Mouse (Mus musculus) limb, embryonic 13.5 days (tissue): ENCODE results near the gene 1190005I06Rik. TPM values are rescaled to one million over a fixed set of nuclear protein-coding genes. Genes with fewer than 3 reads are reported as not detected.
"Not testable (repeated sequence)": the region's sequence is repeated elsewhere in the genome, so short reads cannot be mapped to it uniquely, and the experiment has no call there.

Source experiments
- ATAC-seq: fragments of 200-750 bp; cut with Nextera tagmentation; 2 replicates; pipeline ENCODE4 v1.8.0; 2017; ENCODE audit warnings: low read depth, moderate number of reproducible peaks, moderate TSS enrichment; ENCODE audit not compliant: low FRiP score
- H3K27ac ChIP-seq: fragments of 300-500 bp; sonication (generic); 2 replicates; pipeline ENCODE4 v1.5.1; 2015; ENCODE audit warnings: inconsistent platforms, mild to moderate bottlenecking, moderate library complexity
- H3K27me3 ChIP-seq: fragments of 300-500 bp; sonication (generic); 2 replicates; pipeline ENCODE4 v1.6.1; 2015; ENCODE audit warnings: mild to moderate bottlenecking, inconsistent platforms
- H3K36me3 ChIP-seq: fragments of 300-500 bp; sonication (generic); 2 replicates; pipeline ENCODE4 v1.6.1; 2015; ENCODE audit warnings: inconsistent platforms, mild to moderate bottlenecking, moderate library complexity
- H3K4me1 ChIP-seq: fragments of 300-500 bp; sonication (generic); 2 replicates; pipeline ENCODE4 v1.6.1; 2015; ENCODE audit warnings: inconsistent platforms
- H3K4me2 ChIP-seq: fragments of 300-500 bp; sonication (generic); replicated peaks from 2 replicates; pipeline ENCODE4 v1.6.1; 2015; ENCODE audit warnings: inconsistent platforms, mild to moderate bottlenecking, moderate library complexity
- H3K4me3 ChIP-seq: fragments of 300-500 bp; sonication (generic); 2 replicates; pipeline ENCODE4 v1.5.1; 2015; ENCODE audit warnings: moderate library complexity, mild to moderate bottlenecking, inconsistent platforms
- H3K9ac ChIP-seq: fragments of 300-500 bp; sonication (generic); 2 replicates; pipeline ENCODE4 v1.6.1; 2015; ENCODE audit warnings: mild to moderate bottlenecking, inconsistent platforms
- H3K9me3 ChIP-seq: fragments of 300-500 bp; sonication (generic); 2 replicates; pipeline ENCODE4 v1.6.1; 2016; ENCODE audit warnings: inconsistent platforms
- WGBS: fragments of 180-500 bp; shearing (Covaris S2); methylation state at CpG from one replicate; pipeline ENCODE4 v1.1.7; 2015; 5-methylcytosine and 5-hydroxymethylcytosine counted together
- polyA plus RNA-seq: library from polyadenylated mRNA; unstranded; fragments of >200 nt; fragmentation: Nextera tagmentation; extraction: Ambion mirVana; gene quantifications from 2 replicates; pipeline ENCODE4 v1.2.1, GENCODE M21; 2015

The 1190005I06Rik gene
- polyA plus RNA-seq, 1 experiment from 2014 or later: 8.0 TPM

- Histone ChIP-seq H3K4me3 (no peak overlapping the region), H3K9me3 (no peaks in the 10 kb centered on the region), H3K4me1 (peaks cover 10% of the 10 kb centered on the region), H3K4me2 (no peak overlapping the region), H3K27me3 (peaks cover 10% of the 10 kb centered on the region; the same call in 1 of the 2 replicates), H3K27ac (no peak overlapping the region), H3K36me3 (no peaks in the 10 kb centered on the region), H3K9ac (0 out of 2 replicates have a peak overlapping the region, but pooled peaks have one; percentile 8)
- WGBS: 79% methylated on average over 10 of the region's 10 CpGs
- no peak for ATAC-seq
These were observed 33.7 kb upstream of the 1190005I06Rik start for GRCm38 (mm10) chr8:120681113-120681512.

GRCm38 (mm10) chr8:120680405-120680804 lies 33.0 kb upstream of the 1190005I06Rik start:
- not testable (repeated sequence) for H3K4me2 ChIP-seq, H3K27ac ChIP-seq, H3K9me3 ChIP-seq, H3K4me3 ChIP-seq, H3K36me3 ChIP-seq, H3K9ac ChIP-seq, ATAC-seq
- Histone ChIP-seq H3K4me1 (peaks cover 10% of the 10 kb centered on the region), H3K27me3 (peaks cover 10% of the 10 kb centered on the region; the same call in 1 of the 2 replicates)
- WGBS: 57% methylated on average over 7 of the region's 7 CpGs

- Histone ChIP-seq H3K9me3 (no peaks in the 10 kb centered on the region), H3K4me2 (no peak overlapping the region), H3K9ac (no peak overlapping the region), H3K4me1 (peaks cover 4% of the 10 kb centered on the region), H3K27me3 (peaks cover 10% of the 10 kb centered on the region; the same call in 1 of the 2 replicates), H3K4me3 (no peak overlapping the region), H3K36me3 (peaks cover 5% of the 10 kb centered on the region; the same call in 1 of the 2 replicates), H3K27ac (no peak overlapping the region)
- WGBS: 55% methylated on average over 11 of the region's 11 CpGs
- no peak for ATAC-seq
These were observed 32.4 kb upstream of the 1190005I06Rik start for GRCm38 (mm10) chr8:120679629-120680387.

GRCm38 (mm10) chr8:120678447-120678846 lies 31.0 kb upstream of the 1190005I06Rik start:
- Histone ChIP-seq H3K36me3 (peaks cover 14% of the 10 kb centered on the region), H3K27me3 (peaks cover 10% of the 10 kb centered on the region; the same call in 1 of the 2 replicates), H3K27ac (no peak overlapping the region), H3K9ac (no peak overlapping the region), H3K4me2 (no peak overlapping the region), H3K4me1 (no peaks in the 10 kb centered on the region), H3K4me3 (no peak overlapping the region), H3K9me3 (no peaks in the 10 kb centered on the region)
- WGBS: 14% methylated on average over 10 of the region's 10 CpGs
- ATAC-seq: peak; percentile 44; the same call in 1 of the 2 replicates

- no peaks in the 10 kb centered on the region for H3K27me3 ChIP-seq
- 77% methylated on average over 8 of the region's 8 CpGs for WGBS
- ATAC-seq: no peak
These were observed 28.3 kb upstream of the 1190005I06Rik start for GRCm38 (mm10) chr8:120675718-120676117.

GRCm38 (mm10) chr8:120673298-120673697 lies 25.9 kb upstream of the 1190005I06Rik start:
- no peak overlapping the region for H3K4me3 ChIP-seq
- H3K36me3 ChIP-seq: peaks cover 52% of the 10 kb centered on the region
- no peak overlapping the region for H3K27ac ChIP-seq
- 95% methylated on average over 7 of the region's 7 CpGs for WGBS
- H3K4me1 ChIP-seq: peaks cover 7% of the 10 kb centered on the region
- no peaks in the 10 kb centered on the region for H3K27me3 ChIP-seq
- H3K9ac ChIP-seq: no peak overlapping the region
- H3K4me2 ChIP-seq: no peak overlapping the region
- H3K9me3 ChIP-seq: no peaks in the 10 kb centered on the region
- ATAC-seq: no peak

More at GRCm38 (mm10) chr8:120675718-120676117, 28.3 kb upstream of the 1190005I06Rik start:
- no peak overlapping the region for H3K27ac ChIP-seq
- no peak overlapping the region for H3K4me2 ChIP-seq
- H3K4me3 ChIP-seq: no peak overlapping the region
- peaks cover 42% of the 10 kb centered on the region for H3K36me3 ChIP-seq
- no peak overlapping the region for H3K9ac ChIP-seq
- H3K4me1 ChIP-seq: no peaks in the 10 kb centered on the region
- no peaks in the 10 kb centered on the region for H3K9me3 ChIP-seq

- Histone ChIP-seq H3K27ac (no peak overlapping the region), H3K4me1 (peaks cover 7% of the 10 kb centered on the region), H3K9ac (no peak overlapping the region), H3K36me3 (peaks cover 52% of the 10 kb centered on the region), H3K9me3 (no peaks in the 10 kb centered on the region), H3K4me3 (no peak overlapping the region), H3K4me2 (no peak overlapping the region), H3K27me3 (no peaks in the 10 kb centered on the region)
- ATAC-seq: no peak
- 91% methylated on average over 16 of the region's 16 CpGs for WGBS
These were observed 25.3 kb upstream of the 1190005I06Rik start for GRCm38 (mm10) chr8:120672626-120673229.

GRCm38 (mm10) chr8:120671775-120672174 lies 24.3 kb upstream of the 1190005I06Rik start:
- Histone ChIP-seq H3K4me3 (no peak overlapping the region), H3K9me3 (no peaks in the 10 kb centered on the region), H3K27ac (no peak overlapping the region), H3K36me3 (peaks cover 52% of the 10 kb centered on the region), H3K4me1 (peaks cover 11% of the 10 kb centered on the region), H3K27me3 (no peaks in the 10 kb centered on the region), H3K4me2 (no peak overlapping the region), H3K9ac (no peak overlapping the region)
- no peak for ATAC-seq
- WGBS: 80% methylated on average over 6 of the region's 6 CpGs

GRCm38 (mm10) chr8:120668374-120668905 lies 21.0 kb upstream of the 1190005I06Rik start, which contains the start of gene Emc8:
Gene Emc8 (minus strand): TSS chr8:120668573.
- H3K4me3 ChIP-seq: peak within 1 kb of the TSS; percentile 97
- peak within 1 kb of the TSS; percentile 92 for H3K4me2 ChIP-seq
- no peak; the same call in 1 of the 2 replicates for ATAC-seq
- peak within 1 kb of the TSS; percentile 98 for H3K9ac ChIP-seq
- WGBS: 1% methylated on average over 51 of the region's 51 CpGs
- peaks cover 46% of the 10 kb centered on the region for H3K36me3 ChIP-seq
- no peaks in the 10 kb centered on the region for H3K9me3 ChIP-seq
- H3K27me3 ChIP-seq: no peaks in the 10 kb centered on the region
- peaks cover 41% of the 10 kb centered on the region for H3K4me1 ChIP-seq
- H3K27ac ChIP-seq: peak within 1 kb of the TSS; percentile 87

- no peaks in the 10 kb centered on the region for H3K27me3 ChIP-seq
- peaks cover 39% of the 10 kb centered on the region for H3K36me3 ChIP-seq
- peak within 1 kb of the TSS; percentile 98 for H3K9ac ChIP-seq
- H3K9me3 ChIP-seq: no peaks in the 10 kb centered on the region
- H3K27ac ChIP-seq: peak within 1 kb of the TSS; percentile 87
- H3K4me3 ChIP-seq: peak within 1 kb of the TSS; percentile 97
- H3K4me1 ChIP-seq: peaks cover 41% of the 10 kb centered on the region
- WGBS: under 1% methylated on average over 97 of the region's 105 CpGs
- ATAC-seq: peak; percentile 92
- peak within 1 kb of the TSS; percentile 92 for H3K4me2 ChIP-seq
These were observed 20.3 kb upstream of the 1190005I06Rik start, which contains the start of the genes Gm27021 and Cox4i1 for GRCm38 (mm10) chr8:120667561-120668373. Gene Gm27021 (minus strand): TSS chr8:120668079. Gene Cox4i1 (plus strand): TSS chr8:120668222.

- 3% methylated on average over 17 of the region's 17 CpGs for WGBS
- Histone ChIP-seq H3K27me3 (no peaks in the 10 kb centered on the region), H3K9me3 (no peaks in the 10 kb centered on the region), H3K9ac (peak overlapping the region; percentile 98), H3K4me2 (peak overlapping the region; percentile 89), H3K4me3 (peak overlapping the region; percentile 97), H3K27ac (peak overlapping the region; percentile 87; the same call in 1 of the 2 replicates), H3K4me1 (peaks cover 41% of the 10 kb centered on the region), H3K36me3 (peaks cover 31% of the 10 kb centered on the region)
- ATAC-seq: no peak
These were observed 19.5 kb upstream of the 1190005I06Rik start for GRCm38 (mm10) chr8:120666807-120667470.
